Mouse (Mus musculus): ENCODE measurements around the gene Gm43638.
"Not testable (repeated sequence)": the region's sequence is repeated elsewhere in the genome, so short reads cannot be mapped to it uniquely, and the experiment has no call there.

GRCm38 (mm10) chr5:87523561-87523960 lies 37.0 kb upstream of the Gm43638 start:
- TF ChIP-seq POLR2A (IDR thresholded peaks at IDR 0.05; ENCODE audit: low read depth, low read length); CTCF (IDR thresholded peaks at IDR 0.05; ENCODE audit: borderline replicate concordance, insufficient read depth, low read length): not testable (repeated sequence)

Data from embryonic fibroblast, embryonic 13.5 days (primary cell).